Mouse (Mus musculus) G1E (cell line): Measurements from ENCODE around the gene Jag2.

Experiments
- CTCF ChIP-seq: IDR thresholded peaks from 2 replicates; pipeline ENCODE4 v1.5.1; 2012; ENCODE audit warnings: low read depth, low read length, inconsistent platforms, mixed read lengths
- GATA1 ChIP-seq: IDR thresholded peaks from 2 replicates; pipeline ENCODE4 v1.6.1; 2012; ENCODE audit warnings: borderline replicate concordance, low read length, inconsistent platforms, mixed read lengths
- POLR2AphosphoS5 ChIP-seq: IDR thresholded peaks from 2 replicates; pipeline ENCODE4 v1.6.1; 2012; ENCODE audit warnings: low read depth, low read length, inconsistent platforms; ENCODE audit not compliant: insufficient replicate concordance
- TAL1 ChIP-seq: conservative IDR thresholded peaks from 2 replicates; pipeline ENCODE4 v1.6.1; 2012; ENCODE audit warnings: low read depth, low read length, inconsistent platforms, mixed read lengths

GRCm38 (mm10) chr12:112860765-112861164 lies 68.8 kb downstream of the Jag2 start:
- no peak for TF ChIP-seq CTCF
- TF ChIP-seq GATA1 = no peak
- TF ChIP-seq TAL1 = no peak
- no peak for TF ChIP-seq POLR2AphosphoS5
